Comparison of ENCODE assay signal across 12 mouse cellular contexts in genomic region chr5:134013206-134013605, GRCm38 (mm10).
DNase-seq lines count a peak whose midpoint lies in the region; ATAC-seq and TF ChIP-seq lines count a peak whose summit lies in the region.
"Had no signal": no experiment of that assay in that cellular context is flagged by ENCODE, and none has a peak within 500 bp of the region (broad histone marks: within the 10 kb centered on the region; RNA-seq: fewer than 3 reads in every experiment).

No protein-coding gene starts in this region.

- H3K79me2 ChIP-seq in heart, adult 2 months (replicated peaks; ENCODE audit: control insufficient read depth, insufficient read depth, low read length), result no peaks in the 10 kb centered on the region

- H3K9me3 ChIP-seq in liver, postnatal 0 days (ENCODE audit: low read length), result no peaks in the 10 kb centered on the region
- H3K9me3 ChIP-seq in limb, embryonic 10.5 days (replicated peaks), result no peaks in the 10 kb centered on the region
- H3K9me3 ChIP-seq in liver, embryonic 12.5 days (replicated peaks), result no peaks in the 10 kb centered on the region
- H3K9me3 ChIP-seq: kidney, embryonic 15.5 days; midbrain, embryonic 15.5 days had no signal

- TF ChIP-seq CTCF in heart, adult 2 months (IDR thresholded peaks at IDR 0.05), result 0 out of 2 replicates have a peak, but pooled peaks have one; percentile 5
- 0 out of 2 replicates have a peak, but pooled peaks have one; percentile 9 for TF ChIP-seq CTCF in liver, postnatal 0 days (IDR thresholded peaks at IDR 0.05; ENCODE audit: low read depth)

- 85% methylated on average over 8 of the region's 8 CpGs for WGBS in heart, adult 2 months
- WGBS in liver, postnatal 0 days (ENCODE audit: insufficient replicate concordance), result 73% methylated on average over 8 of the region's 8 CpGs
- 82% methylated on average over 8 of the region's 8 CpGs for WGBS in limb, embryonic 10.5 days
- WGBS in liver, embryonic 12.5 days (ENCODE audit: insufficient replicate concordance), result 59% methylated on average over 8 of the region's 8 CpGs

- TF ChIP-seq POLR2A in heart, adult 2 months (IDR thresholded peaks at IDR 0.05; ENCODE audit: insufficient read depth, low read depth, low read length), result no peak

- TF ChIP-seq EP300 in heart, adult 2 months (IDR thresholded peaks at IDR 0.05; ENCODE audit: insufficient read depth, low read depth, low read length), result no peak
- TF ChIP-seq EP300 in liver, postnatal 0 days (IDR thresholded peaks at IDR 0.05; ENCODE audit: low read depth), result no peak

- H3K27ac ChIP-seq in heart, adult 2 months, result no peak overlapping the region
- H3K27ac ChIP-seq in liver, postnatal 0 days (ENCODE audit: low read depth), result no peak overlapping the region
- peak overlapping the region; percentile 81 for H3K27ac ChIP-seq in limb, embryonic 10.5 days
- H3K27ac ChIP-seq in liver, embryonic 12.5 days, result no peak overlapping the region
- H3K27ac ChIP-seq: kidney, embryonic 15.5 days; midbrain, embryonic 15.5 days had no signal

- no peak overlapping the region for H3K4me3 ChIP-seq in heart, adult 2 months
- no peak overlapping the region for H3K4me3 ChIP-seq in liver, postnatal 0 days (ENCODE audit: low read depth, low read length)
- H3K4me3 ChIP-seq in limb, embryonic 10.5 days, result no peak overlapping the region
- no peak overlapping the region for H3K4me3 ChIP-seq in liver, embryonic 12.5 days
- H3K4me3 ChIP-seq: kidney, embryonic 15.5 days; midbrain, embryonic 15.5 days had no signal

- DNase-seq in heart, adult 2 months, result no peak
- no peak for DNase-seq in heart, adult 18-20 months
- no peak for DNase-seq in liver, postnatal 0 days
- DNase-seq in liver, result no peak
- peak; percentile 44 for DNase-seq in ES-CJ7 (ENCODE audit: low read depth, low spot score)
- DNase-seq in limb, embryonic 10.5 days (ENCODE audit: low spot score), result no peak
- DNase-seq: cerebellum, postnatal 25 days; gastrocnemius, postnatal 25 days had no signal

- no peak overlapping the region for H3K4me2 ChIP-seq in liver, postnatal 0 days (ENCODE audit: low read depth, low read length)
- H3K4me2 ChIP-seq in liver, embryonic 12.5 days, result no peak overlapping the region
- H3K4me2 ChIP-seq: kidney, embryonic 15.5 days; liver, embryonic 11.5 days; midbrain, embryonic 15.5 days had no signal

- intact Hi-C loops in heart, adult 2 months (cut with DNase I), result no loop called here

- H3K4me1 ChIP-seq in heart, adult 2 months (ENCODE audit: control insufficient read depth, insufficient read depth, low read length), result peaks cover 2% of the 10 kb centered on the region
- no peaks in the 10 kb centered on the region for H3K4me1 ChIP-seq in liver, postnatal 0 days (ENCODE audit: insufficient read depth)
- peaks cover 46% of the 10 kb centered on the region for H3K4me1 ChIP-seq in limb, embryonic 10.5 days
- H3K4me1 ChIP-seq in liver, embryonic 12.5 days, result no peaks in the 10 kb centered on the region

- H3K36me3 ChIP-seq in heart, adult 2 months (ENCODE audit: control insufficient read depth, insufficient read depth, low read length), result no peaks in the 10 kb centered on the region
- no peaks in the 10 kb centered on the region for H3K36me3 ChIP-seq in liver, postnatal 0 days (replicated peaks; ENCODE audit: insufficient read depth, low read length)
- no peaks in the 10 kb centered on the region for H3K36me3 ChIP-seq in limb, embryonic 10.5 days
- H3K36me3 ChIP-seq in liver, embryonic 12.5 days, result no peaks in the 10 kb centered on the region
- H3K36me3 ChIP-seq: kidney, embryonic 15.5 days; midbrain, embryonic 15.5 days had no signal

- ATAC-seq in liver, postnatal 0 days, result no peak
- ATAC-seq in liver, embryonic 12.5 days, result no peak
- ATAC-seq: midbrain, embryonic 15.5 days had no signal

- no peaks in the 10 kb centered on the region for H3K27me3 ChIP-seq in heart, adult 2 months (ENCODE audit: control insufficient read depth, insufficient read depth, low read length)
- H3K27me3 ChIP-seq in liver, postnatal 0 days (ENCODE audit: insufficient read depth, low read length), result no peaks in the 10 kb centered on the region
- peaks cover 12% of the 10 kb centered on the region; the same call in 1 of the 2 replicates for H3K27me3 ChIP-seq in limb, embryonic 10.5 days (ENCODE audit: low read depth, poor library complexity, severe bottlenecking)
- no peaks in the 10 kb centered on the region for H3K27me3 ChIP-seq in liver, embryonic 12.5 days (replicated peaks)

- H3K9ac ChIP-seq in heart, adult 2 months (ENCODE audit: low read depth, low read length), result no peak overlapping the region
- no peak overlapping the region for H3K9ac ChIP-seq in liver, postnatal 0 days (replicated peaks)
- H3K9ac ChIP-seq in liver, embryonic 12.5 days, result no peak overlapping the region
- H3K9ac ChIP-seq: kidney, embryonic 15.5 days; midbrain, embryonic 15.5 days had no signal
